Mouse (Mus musculus) lung, embryonic 14.5 days (tissue): ENCODE measurements at regions not wholly inside any gene's neighbourhood (a gene's known extent, or its start where the extent isn't known, plus 50 kb on each side); places are given as distances from the start of the nearest gene placed in this dataset.

Experiments used
- ATAC-seq: fragments of 200-750 bp; cut with Nextera tagmentation; 2 replicates; pipeline ENCODE4 v1.8.0; 2017; ENCODE audit warnings: mild to moderate bottlenecking, moderate TSS enrichment, moderate library complexity; ENCODE audit not compliant: insufficient read depth
- DNase-seq: peaks from one replicate; pipeline ENCODE4 v3.0.0-alpha.2; 2015
- H3K27ac ChIP-seq: fragments of 300-500 bp; sonication (generic); 2 replicates; pipeline ENCODE4 v1.5.1; 2014; ENCODE audit warnings: low read depth, mild to moderate bottlenecking, moderate library complexity
- H3K27me3 ChIP-seq: fragments of 300-500 bp; sonication (generic); 2 replicates; pipeline ENCODE4 v1.6.1; 2014; ENCODE audit warnings: low read length, control low read depth; ENCODE audit not compliant: insufficient read depth
- H3K36me3 ChIP-seq: fragments of 300-500 bp; sonication (generic); 2 replicates; pipeline ENCODE4 v1.6.1; 2014; ENCODE audit warnings: control low read depth; ENCODE audit not compliant: insufficient read depth
- H3K4me1 ChIP-seq: fragments of 300-500 bp; sonication (generic); 2 replicates; pipeline ENCODE4 v1.6.1; 2014; ENCODE audit warnings: antibody characterized with exemption, control low read depth; ENCODE audit not compliant: insufficient read depth
- H3K4me2 ChIP-seq: fragments of 300-500 bp; sonication (generic); 2 replicates; pipeline ENCODE4 v1.6.1; 2014; ENCODE audit warnings: mild to moderate bottlenecking
- H3K4me3 ChIP-seq: fragments of 300-500 bp; sonication (generic); 2 replicates; pipeline ENCODE4 v1.5.1; 2014; ENCODE audit warnings: low read depth, low read length
- H3K9ac ChIP-seq: fragments of 300-500 bp; sonication (generic); 2 replicates; pipeline ENCODE4 v1.6.1; 2014
- H3K9me3 ChIP-seq: fragments of 300-500 bp; sonication (generic); 2 replicates; pipeline ENCODE4 v1.6.1; 2016; ENCODE audit warnings: low read depth, low read length, control low read depth
- CTCF ChIP-seq: IDR thresholded peaks from 2 replicates; pipeline ENCODE4 v1.5.1; 2016; ENCODE audit warnings: antibody characterized with exemption, low read depth
- WGBS: fragments of 180-500 bp; shearing (Covaris S2); extraction: QIAGEN DNeasy Blood & Tissue Kit; methylation state at CpG from one replicate; pipeline ENCODE4 v1.1.7; 2014; 5-methylcytosine and 5-hydroxymethylcytosine counted together

- Histone ChIP-seq H3K9me3 (no peaks in the 10 kb centered on the region), H3K9ac (no peak overlapping the region), H3K4me3 (no peak overlapping the region), H3K36me3 (no peaks in the 10 kb centered on the region), H3K27ac (no peak overlapping the region), H3K4me1 (no peaks in the 10 kb centered on the region), H3K27me3 (no peaks in the 10 kb centered on the region), H3K4me2 (no peak overlapping the region)
- WGBS = 74% methylated on average over 2 of the region's 2 CpGs
- TF ChIP-seq CTCF = no peak
- DNase-seq = no peak
- no peak for ATAC-seq
These were observed 104.3 kb upstream of the Tmem189 start for GRCm38 (mm10) chr2:167793916-167794315.

DNA sequence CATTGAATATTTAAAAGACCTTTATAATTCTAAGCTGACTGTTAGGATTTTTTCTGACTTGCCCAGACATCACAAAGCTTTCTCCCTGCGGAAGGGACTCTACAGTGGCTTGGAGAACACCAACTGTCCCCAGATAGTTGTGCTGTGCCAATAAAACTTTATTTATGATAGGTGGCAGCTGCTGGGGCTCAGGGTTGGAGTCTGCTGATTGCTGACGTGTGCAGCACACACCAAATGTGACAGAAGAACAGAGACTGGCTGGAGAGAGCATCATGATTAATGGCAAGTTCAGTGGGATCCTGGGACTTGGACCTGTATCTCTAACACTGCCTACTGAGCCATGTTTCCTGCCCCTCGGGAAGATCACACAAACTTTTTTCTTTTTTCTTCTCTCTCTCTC is 103.1 kb upstream of the Tmem189 start:
- Histone ChIP-seq H3K4me3 (no peak overlapping the region), H3K9ac (no peak overlapping the region), H3K4me1 (no peaks in the 10 kb centered on the region), H3K27me3 (no peaks in the 10 kb centered on the region), H3K9me3 (no peaks in the 10 kb centered on the region), H3K27ac (no peak overlapping the region), H3K4me2 (no peak overlapping the region), H3K36me3 (no peaks in the 10 kb centered on the region)
- DNase-seq = no peak
- no peak for ATAC-seq
- no peak for TF ChIP-seq CTCF
- WGBS = 33% methylated on average over 3 of the region's 3 CpGs

DNA sequence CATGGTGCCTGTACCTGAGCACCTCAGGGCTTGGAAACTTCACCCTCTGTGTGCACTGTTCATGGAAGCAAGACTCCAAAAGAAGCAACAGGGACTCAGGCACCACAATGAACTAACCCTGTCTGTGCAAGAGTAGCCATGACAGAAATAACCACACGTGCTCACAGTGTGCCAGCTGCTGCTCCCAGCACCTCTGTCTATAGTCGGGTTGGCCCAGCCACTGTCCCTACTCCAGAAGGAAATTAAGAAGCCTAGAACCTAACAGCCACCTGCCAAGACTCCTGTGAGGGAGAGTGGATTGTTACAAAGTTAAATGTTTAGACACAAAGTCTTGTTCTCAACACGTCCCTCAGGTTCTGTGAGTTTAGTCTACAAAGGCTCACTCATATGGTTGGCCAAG is 102.7 kb upstream of the Tmem189 start:
- Histone ChIP-seq H3K9ac (no peak overlapping the region), H3K4me2 (no peak overlapping the region), H3K4me1 (no peaks in the 10 kb centered on the region), H3K9me3 (no peaks in the 10 kb centered on the region), H3K36me3 (no peaks in the 10 kb centered on the region), H3K4me3 (no peak overlapping the region), H3K27ac (no peak overlapping the region), H3K27me3 (no peaks in the 10 kb centered on the region)
- 39% methylated on average over 3 of the region's 3 CpGs for WGBS
- DNase-seq = no peak
- no peak for ATAC-seq
- TF ChIP-seq CTCF = no peak

DNA sequence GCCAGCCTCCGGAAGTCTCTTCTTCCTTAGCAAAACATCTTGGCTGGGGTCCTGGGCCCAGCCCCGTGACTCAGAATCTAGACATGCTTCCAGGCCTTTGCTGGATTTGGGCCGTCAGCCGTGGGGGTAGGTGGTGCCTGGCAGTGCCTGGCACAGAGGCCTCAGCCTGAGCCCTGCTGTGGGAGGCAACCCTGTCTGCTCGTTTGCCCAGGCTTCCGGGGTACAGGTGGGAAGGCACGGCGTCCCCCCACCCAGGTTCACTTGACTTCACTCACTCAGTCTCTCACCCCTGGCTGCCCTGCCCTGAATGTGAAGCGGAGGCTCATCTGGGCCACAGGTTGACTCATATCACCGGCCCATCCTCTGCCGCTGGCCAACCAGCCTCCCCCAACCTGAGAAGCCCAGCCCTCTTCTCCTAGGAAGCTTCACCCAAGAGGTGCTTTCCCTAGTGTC is 99.9 kb upstream of the Tmem189 start:
- peak; percentile 26; the same call in 1 of the 2 replicates for ATAC-seq
- Histone ChIP-seq H3K27me3 (no peaks in the 10 kb centered on the region), H3K4me3 (no peak overlapping the region), H3K9ac (no peak overlapping the region), H3K9me3 (no peaks in the 10 kb centered on the region), H3K36me3 (no peaks in the 10 kb centered on the region), H3K27ac (peak overlapping the region; percentile 20; the same call in 1 of the 2 replicates), H3K4me2 (no peak overlapping the region), H3K4me1 (no peaks in the 10 kb centered on the region)
- 64% methylated on average over 11 of the region's 11 CpGs for WGBS
- no peak for DNase-seq
- TF ChIP-seq CTCF = no peak

- no peak for DNase-seq
- Histone ChIP-seq H3K36me3 (no peaks in the 10 kb centered on the region), H3K4me1 (peaks cover 16% of the 10 kb centered on the region), H3K9me3 (no peaks in the 10 kb centered on the region), H3K4me2 (no peak overlapping the region), H3K9ac (no peak overlapping the region), H3K4me3 (no peak overlapping the region), H3K27me3 (no peaks in the 10 kb centered on the region), H3K27ac (no peak overlapping the region)
- TF ChIP-seq CTCF = no peak
- ATAC-seq = no peak
- 90% methylated on average over 5 of the region's 5 CpGs for WGBS
These were observed 97.3 kb upstream of the Tmem189 start for GRCm38 (mm10) chr2:167786951-167787350.

DNA sequence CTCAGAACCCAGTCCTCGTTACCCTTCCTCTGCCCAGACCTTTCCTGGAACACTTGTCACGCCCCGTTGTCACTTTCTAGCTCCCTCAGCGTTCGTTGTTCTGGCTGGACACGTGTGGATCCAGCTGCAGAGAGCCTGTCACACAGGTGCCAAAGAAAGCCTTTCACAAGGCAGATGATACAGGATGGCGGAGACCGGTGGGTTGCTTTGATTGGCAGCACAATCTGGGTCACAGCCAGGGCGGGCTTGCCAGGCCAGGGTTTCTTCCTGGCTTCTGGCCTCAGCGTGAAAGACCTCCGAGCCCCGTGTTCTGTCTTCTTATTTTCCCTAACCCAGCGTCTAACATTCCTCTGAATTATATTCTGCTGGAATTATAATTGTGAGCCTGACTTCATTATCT is 94.7 kb upstream of the Tmem189 start:
- H3K4me2 ChIP-seq = no peak overlapping the region
- DNase-seq = no peak
- H3K27ac ChIP-seq = no peak overlapping the region
- H3K4me3 ChIP-seq = no peak overlapping the region
- H3K27me3 ChIP-seq = no peaks in the 10 kb centered on the region
- peaks cover 33% of the 10 kb centered on the region for H3K4me1 ChIP-seq
- H3K9me3 ChIP-seq = no peaks in the 10 kb centered on the region
- ATAC-seq = no peak
- TF ChIP-seq CTCF = no peak
- H3K36me3 ChIP-seq = no peaks in the 10 kb centered on the region
- WGBS = 71% methylated on average over 13 of the region's 13 CpGs
- H3K9ac ChIP-seq = no peak overlapping the region

DNA sequence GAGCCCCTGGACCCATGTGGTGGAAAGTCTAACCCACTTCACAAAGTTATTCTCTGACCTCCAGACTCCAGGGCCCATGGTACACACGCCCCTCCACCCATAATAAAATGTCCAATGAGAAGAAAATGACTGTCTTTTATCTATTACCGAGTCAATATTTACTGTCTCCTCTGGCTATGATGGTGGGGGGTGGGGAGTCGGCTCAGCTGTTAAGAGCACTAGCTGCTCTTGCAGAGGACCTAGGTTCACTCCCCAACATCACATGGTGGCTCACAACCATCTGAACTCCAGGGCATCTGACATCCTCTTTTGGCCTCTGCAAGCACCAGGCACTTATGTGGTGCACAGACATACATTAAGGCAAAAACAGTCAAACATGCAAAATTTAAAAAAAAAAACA is 93.8 kb upstream of the Tmem189 start:
- no peak overlapping the region for H3K27ac ChIP-seq

More for the DNA sequence above, 93.8 kb upstream of the Tmem189 start:
- peaks cover 42% of the 10 kb centered on the region for H3K4me1 ChIP-seq
- 33% methylated on average over 3 of the region's 3 CpGs for WGBS
- no peak overlapping the region for H3K4me2 ChIP-seq
- no peak overlapping the region for H3K9ac ChIP-seq
- no peaks in the 10 kb centered on the region for H3K27me3 ChIP-seq
- TF ChIP-seq CTCF = no peak
- H3K9me3 ChIP-seq = no peaks in the 10 kb centered on the region
- H3K36me3 ChIP-seq = no peaks in the 10 kb centered on the region
- DNase-seq (no peak), ATAC-seq (no peak)
- H3K4me3 ChIP-seq = no peak overlapping the region
